Mouse (Mus musculus) heart, embryonic 15.5 days (tissue): ENCODE measurements around the gene Tcte1. TPM values are rescaled to one million over a fixed set of nuclear protein-coding genes. Genes with fewer than 3 reads are reported as not detected.

Source experiments
- ATAC-seq: fragments of 200-750 bp; cut with Nextera tagmentation; replicated peaks from 2 replicates; pipeline ENCODE4 v1.8.0; 2017; ENCODE audit warnings: low read depth, moderate TSS enrichment; ENCODE audit not compliant: insufficient number of reproducible peaks, insufficient read depth, low FRiP score
- H3K27ac ChIP-seq: fragments of 300-500 bp; sonication (generic); 2 replicates; pipeline ENCODE4 v1.5.1; 2015; ENCODE audit warnings: mild to moderate bottlenecking, inconsistent platforms
- H3K27me3 ChIP-seq: fragments of 300-500 bp; sonication (generic); 2 replicates; pipeline ENCODE4 v1.6.1; 2015; ENCODE audit warnings: inconsistent platforms
- H3K36me3 ChIP-seq: fragments of 300-500 bp; sonication (generic); 2 replicates; pipeline ENCODE4 v1.6.1; 2015; ENCODE audit warnings: mild to moderate bottlenecking, inconsistent platforms
- H3K4me1 ChIP-seq: fragments of 300-500 bp; sonication (generic); replicated peaks from 2 replicates; pipeline ENCODE4 v1.6.1; 2015; ENCODE audit warnings: inconsistent platforms
- H3K4me2 ChIP-seq: fragments of 300-500 bp; sonication (generic); 2 replicates; pipeline ENCODE4 v1.6.1; 2015; ENCODE audit warnings: inconsistent platforms, mild to moderate bottlenecking, moderate library complexity
- H3K4me3 ChIP-seq: fragments of 300-500 bp; sonication (generic); 2 replicates; pipeline ENCODE4 v1.5.1; 2015; ENCODE audit warnings: mild to moderate bottlenecking, inconsistent platforms
- H3K9ac ChIP-seq: fragments of 300-500 bp; sonication (generic); 2 replicates; pipeline ENCODE4 v1.6.1; 2015; ENCODE audit warnings: mild to moderate bottlenecking, inconsistent platforms
- H3K9me3 ChIP-seq: fragments of 300-500 bp; sonication (generic); replicated peaks from 2 replicates; pipeline ENCODE4 v1.6.1; 2016; ENCODE audit warnings: inconsistent platforms
- WGBS: fragments of 180-500 bp; shearing (Covaris S2); methylation state at CpG from one replicate; pipeline ENCODE4 v1.1.7; 2015; ENCODE audit warnings: mixed read lengths; 5-methylcytosine and 5-hydroxymethylcytosine counted together
- polyA plus RNA-seq: library from polyadenylated mRNA; unstranded; fragments of >200 nt; fragmentation: Nextera tagmentation; extraction: Ambion mirVana; gene quantifications from 2 replicates; pipeline ENCODE4 v1.2.1, GENCODE M21; 2015

Gene Tcte1
- polyA plus RNA-seq, 1 experiment from 2014 or later, result 0.16 TPM

GRCm38 (mm10) chr17:45490532-45491154 lies 32.6 kb upstream of the Tcte1 start:
- no peaks in the 10 kb centered on the region for H3K9me3 ChIP-seq
- peaks cover 9% of the 10 kb centered on the region; the same call in 1 of the 2 replicates for H3K27me3 ChIP-seq
- peaks cover 6% of the 10 kb centered on the region; the same call in 1 of the 2 replicates for H3K4me1 ChIP-seq
- 61% methylated on average over 13 of the region's 13 CpGs for WGBS
- H3K4me2 ChIP-seq, result no peak overlapping the region
- no peak for ATAC-seq
- H3K9ac ChIP-seq, result no peak overlapping the region
- H3K4me3 ChIP-seq, result no peak overlapping the region
- no peak overlapping the region for H3K27ac ChIP-seq
- H3K36me3 ChIP-seq, result no peaks in the 10 kb centered on the region

DNA sequence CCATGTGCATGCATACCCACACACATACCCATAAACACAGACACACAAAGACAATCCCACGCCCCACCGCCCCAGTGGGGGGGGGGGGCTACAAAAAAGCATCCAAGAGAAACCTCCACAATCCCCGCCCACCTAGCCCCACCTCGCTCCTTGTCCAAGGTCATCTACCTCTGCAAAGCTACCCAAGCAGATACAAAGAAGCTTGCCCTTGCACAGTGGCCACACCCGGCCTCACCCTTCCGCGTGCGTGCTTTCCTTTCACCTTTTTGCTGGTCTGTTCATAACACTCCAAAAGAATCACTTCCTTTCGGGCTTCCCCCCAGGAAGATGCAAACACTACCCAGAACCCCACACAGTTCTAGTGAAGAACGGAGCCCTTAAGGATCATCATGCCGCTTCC lies 27.8 kb upstream of the Tcte1 start:
- Histone ChIP-seq H3K4me1 (peaks cover 6% of the 10 kb centered on the region; the same call in 1 of the 2 replicates), H3K4me2 (no peak overlapping the region), H3K27ac (no peak overlapping the region), H3K9me3 (no peaks in the 10 kb centered on the region), H3K4me3 (no peak overlapping the region), H3K36me3 (no peaks in the 10 kb centered on the region), H3K9ac (no peak overlapping the region), H3K27me3 (0 out of 2 replicates have a peak, but pooled peaks cover 5% of the 10 kb centered on the region)
- ATAC-seq, result no peak
- 70% methylated on average over 11 of the region's 11 CpGs for WGBS

DNA sequence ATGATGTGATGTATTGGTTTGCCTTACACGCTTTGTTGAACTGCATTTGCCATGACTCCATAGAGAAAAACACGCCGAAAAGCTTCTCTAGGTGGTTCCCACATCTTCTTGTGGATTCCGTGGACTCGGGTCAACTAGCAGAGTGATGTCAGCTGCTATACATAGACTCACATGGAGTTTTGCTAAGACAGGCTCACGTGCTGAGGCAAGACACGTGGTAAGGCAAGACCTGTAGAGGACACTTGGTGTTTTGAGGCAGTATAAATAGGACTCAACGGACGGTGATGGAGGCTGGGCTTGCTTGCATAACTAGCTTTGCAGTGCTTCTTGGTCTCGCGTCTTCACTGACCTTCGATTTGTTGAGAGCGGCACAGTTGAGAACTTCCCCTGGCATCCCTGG lies 24.8 kb upstream of the Tcte1 start:
- 57% methylated on average over 13 of the region's 13 CpGs for WGBS
- 0 out of 2 replicates have a peak, but pooled peaks cover 2% of the 10 kb centered on the region for H3K27me3 ChIP-seq
- no peak overlapping the region for H3K9ac ChIP-seq
- H3K4me3 ChIP-seq, result no peak overlapping the region
- ATAC-seq, result 0 out of 2 replicates have a peak, but pooled peaks have one; percentile 67
- no peaks in the 10 kb centered on the region for H3K9me3 ChIP-seq
- H3K4me2 ChIP-seq, result no peak overlapping the region
- peaks cover 6% of the 10 kb centered on the region; the same call in 1 of the 2 replicates for H3K4me1 ChIP-seq
- no peaks in the 10 kb centered on the region for H3K36me3 ChIP-seq
- no peak overlapping the region for H3K27ac ChIP-seq

DNA sequence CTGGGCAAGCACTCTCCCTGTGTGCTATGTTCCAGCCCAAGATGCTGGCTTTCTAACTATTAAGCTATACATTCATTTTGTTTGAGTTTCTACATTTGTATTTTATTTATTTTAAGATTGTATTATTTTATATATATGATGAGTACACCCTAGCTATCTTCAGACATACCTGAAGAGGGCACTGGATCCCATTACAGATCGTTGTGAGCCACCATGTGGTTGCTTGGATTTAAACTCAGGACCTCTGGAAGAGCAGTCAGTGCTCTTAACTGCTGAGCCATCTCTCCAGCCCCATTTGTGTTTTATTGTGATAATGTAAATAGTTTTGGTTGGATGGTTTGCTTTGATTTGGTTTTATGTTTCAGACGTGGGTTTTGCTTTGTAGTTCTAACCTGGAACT lies 23.7 kb upstream of the Tcte1 start:
- Histone ChIP-seq H3K4me1 (peaks cover 6% of the 10 kb centered on the region; the same call in 1 of the 2 replicates), H3K9me3 (no peaks in the 10 kb centered on the region), H3K27ac (no peak overlapping the region), H3K36me3 (no peaks in the 10 kb centered on the region), H3K9ac (no peak overlapping the region), H3K4me3 (no peak overlapping the region), H3K4me2 (no peak overlapping the region), H3K27me3 (no peaks in the 10 kb centered on the region)
- no peak for ATAC-seq
- 51% methylated on average over 2 of the region's 2 CpGs for WGBS

DNA sequence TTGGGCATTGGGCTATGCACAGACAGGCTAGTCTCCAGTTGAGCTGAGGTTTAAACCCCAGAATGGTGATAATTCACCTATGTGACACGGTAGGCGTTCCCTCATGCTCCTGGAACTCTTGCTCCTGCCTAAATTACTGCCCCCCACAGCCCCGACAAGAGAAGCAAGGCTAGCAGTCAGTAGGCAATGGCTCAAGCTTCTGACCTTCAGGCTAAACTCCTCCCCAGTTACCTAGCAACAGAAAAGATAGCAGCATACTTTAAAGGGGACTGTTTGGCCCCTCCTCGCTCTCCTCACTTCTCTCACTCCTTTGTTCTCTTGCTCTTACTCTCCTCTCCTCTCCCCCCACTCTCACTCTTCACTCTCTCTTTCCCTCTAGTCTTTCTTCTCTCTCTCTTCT lies 22.3 kb upstream of the Tcte1 start:
- no peak for ATAC-seq
- 37% methylated on average over 4 of the region's 4 CpGs for WGBS
- H3K4me1 ChIP-seq, result peaks cover 7% of the 10 kb centered on the region; the same call in 1 of the 2 replicates
- H3K4me3 ChIP-seq, result no peak overlapping the region
- H3K36me3 ChIP-seq, result no peaks in the 10 kb centered on the region
- H3K9me3 ChIP-seq, result no peaks in the 10 kb centered on the region
- H3K27ac ChIP-seq, result no peak overlapping the region
- no peak overlapping the region for H3K4me2 ChIP-seq
- H3K9ac ChIP-seq, result no peak overlapping the region
- no peaks in the 10 kb centered on the region for H3K27me3 ChIP-seq

DNA sequence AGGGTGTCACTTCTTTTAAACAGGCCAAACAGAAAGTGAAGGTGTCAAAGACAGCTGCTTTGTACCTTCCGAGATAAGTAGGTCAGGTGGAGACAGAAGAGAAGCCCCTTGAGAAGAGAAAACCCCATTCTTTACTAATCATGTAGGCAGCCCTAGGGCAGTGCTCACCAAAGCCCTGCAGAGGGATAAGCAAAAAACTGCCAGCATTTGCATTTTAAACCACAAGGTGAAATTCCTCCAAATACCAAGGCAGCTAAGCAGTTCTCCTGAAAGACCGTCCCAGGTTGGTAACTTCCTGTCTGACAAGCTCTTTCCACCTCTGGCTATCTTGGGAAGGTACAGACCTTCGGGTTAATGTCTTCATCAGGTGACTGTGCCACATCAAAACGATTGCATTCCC lies 20.9 kb upstream of the Tcte1 start:
- Histone ChIP-seq H3K4me2 (no peak overlapping the region), H3K27ac (no peak overlapping the region), H3K36me3 (no peaks in the 10 kb centered on the region), H3K27me3 (no peaks in the 10 kb centered on the region), H3K4me3 (no peak overlapping the region), H3K9me3 (no peaks in the 10 kb centered on the region), H3K9ac (no peak overlapping the region), H3K4me1 (peaks cover 17% of the 10 kb centered on the region)
- ATAC-seq, result no peak
- WGBS, result 54% methylated on average over 4 of the region's 4 CpGs

DNA sequence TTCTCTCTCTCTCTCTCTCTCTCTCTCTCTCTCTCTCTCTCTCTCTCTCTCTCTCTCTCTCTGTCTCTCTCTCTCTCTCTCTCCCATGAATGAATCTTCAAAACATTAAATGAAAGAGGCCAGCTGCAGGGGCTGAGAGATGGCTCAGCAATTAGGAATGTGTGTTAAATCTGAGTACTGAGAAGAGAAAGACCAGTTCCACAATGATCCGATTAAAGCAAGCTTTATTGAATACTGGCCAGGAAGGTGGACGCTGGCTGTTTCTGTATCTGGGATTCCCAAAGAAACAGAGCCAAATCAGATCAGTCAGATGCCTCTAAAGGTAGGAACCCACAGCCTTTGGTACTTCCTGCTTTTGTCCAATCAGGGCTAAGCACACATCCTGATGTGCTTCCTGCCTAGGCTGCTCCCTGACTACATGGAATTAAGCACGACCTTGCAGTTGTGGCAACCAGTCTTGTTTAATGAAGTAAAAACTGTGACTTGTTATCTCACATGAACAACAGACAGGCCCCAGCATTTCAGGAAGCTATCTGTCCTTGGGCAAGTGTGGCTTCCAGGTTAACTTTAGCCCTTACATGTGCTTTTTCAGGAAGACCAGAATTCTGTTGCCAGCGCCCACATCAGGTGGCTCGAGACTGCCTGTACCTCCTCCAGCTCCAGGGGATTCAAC lies 19.8 kb upstream of the Tcte1 start:
- Histone ChIP-seq H3K4me2 (no peak overlapping the region), H3K4me1 (peaks cover 20% of the 10 kb centered on the region), H3K27me3 (no peaks in the 10 kb centered on the region), H3K27ac (peak overlapping the region; percentile 31; the same call in 1 of the 2 replicates), H3K9me3 (no peaks in the 10 kb centered on the region), H3K9ac (no peak overlapping the region), H3K4me3 (no peak overlapping the region), H3K36me3 (peaks cover 2% of the 10 kb centered on the region; the same call in 1 of the 2 replicates)
- WGBS, result 42% methylated on average over 5 of the region's 5 CpGs
- ATAC-seq, result no peak

- H3K36me3 ChIP-seq, result peaks cover 20% of the 10 kb centered on the region
- H3K27me3 ChIP-seq, result no peaks in the 10 kb centered on the region
- no peak for ATAC-seq
- H3K4me2 ChIP-seq, result 0 out of 2 replicates have a peak overlapping the region, but pooled peaks have one; percentile 61
- no peak overlapping the region for H3K27ac ChIP-seq
- no peak overlapping the region; the same call in 1 of the 2 replicates for H3K4me3 ChIP-seq
- no peaks in the 10 kb centered on the region for H3K9me3 ChIP-seq
- H3K9ac ChIP-seq, result no peak overlapping the region
- H3K4me1 ChIP-seq, result peaks cover 20% of the 10 kb centered on the region
- WGBS, result 65% methylated on average over 6 of the region's 6 CpGs
Observed at GRCm38 (mm10) chr17:45505941-45506465, 17.2 kb upstream of the Tcte1 start.

GRCm38 (mm10) chr17:45506700-45507189 lies 16.5 kb upstream of the Tcte1 start, which contains the start of gene Aars2:
Gene Aars2 (plus strand): TSS chr17:45506841.
- Histone ChIP-seq H3K9ac (peak within 1 kb of the TSS; percentile 92), H3K36me3 (peaks cover 23% of the 10 kb centered on the region), H3K4me3 (peak within 1 kb of the TSS; percentile 95), H3K4me2 (peak within 1 kb of the TSS; percentile 61), H3K4me1 (peaks cover 17% of the 10 kb centered on the region), H3K27ac (peak within 1 kb of the TSS; percentile 94), H3K9me3 (no peaks in the 10 kb centered on the region), H3K27me3 (no peaks in the 10 kb centered on the region)
- under 1% methylated on average over 42 of the region's 42 CpGs for WGBS
- peak; percentile 85 for ATAC-seq

DNA sequence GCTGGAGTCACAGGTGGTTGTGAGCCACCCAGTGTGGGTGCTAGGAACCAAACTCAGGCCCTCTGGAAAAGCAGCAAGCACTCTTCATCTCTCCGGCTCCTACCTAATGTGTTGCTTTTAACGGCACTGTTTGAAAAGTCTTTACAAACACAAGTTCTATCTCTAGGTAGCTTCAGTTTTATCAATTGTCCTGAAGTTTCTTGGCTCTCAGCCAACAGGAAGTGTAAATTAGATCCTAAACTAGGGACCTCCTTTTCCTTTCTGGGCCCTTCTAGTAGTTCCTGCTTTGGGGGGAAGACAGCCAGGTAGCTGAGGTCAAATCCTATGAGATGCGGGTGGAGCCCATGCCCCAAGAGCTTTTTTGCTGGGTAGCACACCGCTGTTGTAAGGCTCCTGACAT lies 12.4 kb upstream of the Tcte1 start:
- Histone ChIP-seq H3K36me3 (peaks cover 23% of the 10 kb centered on the region), H3K9me3 (no peaks in the 10 kb centered on the region), H3K27ac (no peak overlapping the region), H3K4me1 (peaks cover 13% of the 10 kb centered on the region), H3K4me3 (no peak overlapping the region), H3K27me3 (no peaks in the 10 kb centered on the region), H3K4me2 (no peak overlapping the region), H3K9ac (no peak overlapping the region)
- WGBS, result 89% methylated on average over 4 of the region's 4 CpGs
- ATAC-seq, result no peak

- peaks cover 9% of the 10 kb centered on the region for H3K4me1 ChIP-seq
- no peak for ATAC-seq
- H3K27ac ChIP-seq, result no peak overlapping the region
- 85% methylated on average over 4 of the region's 4 CpGs for WGBS
- H3K9ac ChIP-seq, result no peak overlapping the region
- H3K36me3 ChIP-seq, result peaks cover 23% of the 10 kb centered on the region
- no peaks in the 10 kb centered on the region for H3K9me3 ChIP-seq
- no peak overlapping the region for H3K4me2 ChIP-seq
- H3K27me3 ChIP-seq, result no peaks in the 10 kb centered on the region
- no peak overlapping the region for H3K4me3 ChIP-seq
Observed at GRCm38 (mm10) chr17:45511757-45512156, 11.5 kb upstream of the Tcte1 start.
